Mouse (Mus musculus) ovary, postnatal 36 days (tissue): Measurements from ENCODE around the gene Nmrk2.
"Not testable (repeated sequence)": the region's sequence is repeated elsewhere in the genome, so short reads cannot be mapped to it uniquely, and the experiment has no call there.

ENCODE experiments used
- DNase-seq: peaks from one replicate; pipeline ENCODE4 v3.0.0; 2022; ENCODE audit warnings: low spot score, mixed read lengths

The Nmrk2 gene

DNA sequence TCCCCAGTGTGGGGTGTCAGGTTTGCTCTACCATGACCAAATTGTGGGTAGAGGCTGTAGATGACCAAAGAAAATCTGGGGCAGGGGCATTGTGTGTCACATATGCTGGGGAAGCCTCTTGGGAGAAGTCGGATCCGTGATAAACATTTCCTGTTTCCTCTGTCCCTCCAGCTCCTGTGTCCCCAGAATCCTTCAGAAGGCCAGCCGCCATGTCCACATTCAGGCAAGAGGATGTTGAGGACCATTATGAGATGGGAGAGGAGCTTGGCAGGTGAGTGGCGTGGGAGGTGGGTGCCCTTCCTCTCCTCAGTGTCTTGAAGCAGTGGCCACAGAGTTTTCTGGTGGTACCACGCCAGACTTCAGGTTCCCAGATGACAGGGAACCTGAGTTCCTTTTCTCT is 18.0 kb downstream of the Nmrk2 start, which contains the start of gene 4930442H23Rik:
TSS of gene 4930442H23Rik (minus strand) at position 45 of the 400 bp plus-strand sequence.
- no peak for DNase-seq

DNA sequence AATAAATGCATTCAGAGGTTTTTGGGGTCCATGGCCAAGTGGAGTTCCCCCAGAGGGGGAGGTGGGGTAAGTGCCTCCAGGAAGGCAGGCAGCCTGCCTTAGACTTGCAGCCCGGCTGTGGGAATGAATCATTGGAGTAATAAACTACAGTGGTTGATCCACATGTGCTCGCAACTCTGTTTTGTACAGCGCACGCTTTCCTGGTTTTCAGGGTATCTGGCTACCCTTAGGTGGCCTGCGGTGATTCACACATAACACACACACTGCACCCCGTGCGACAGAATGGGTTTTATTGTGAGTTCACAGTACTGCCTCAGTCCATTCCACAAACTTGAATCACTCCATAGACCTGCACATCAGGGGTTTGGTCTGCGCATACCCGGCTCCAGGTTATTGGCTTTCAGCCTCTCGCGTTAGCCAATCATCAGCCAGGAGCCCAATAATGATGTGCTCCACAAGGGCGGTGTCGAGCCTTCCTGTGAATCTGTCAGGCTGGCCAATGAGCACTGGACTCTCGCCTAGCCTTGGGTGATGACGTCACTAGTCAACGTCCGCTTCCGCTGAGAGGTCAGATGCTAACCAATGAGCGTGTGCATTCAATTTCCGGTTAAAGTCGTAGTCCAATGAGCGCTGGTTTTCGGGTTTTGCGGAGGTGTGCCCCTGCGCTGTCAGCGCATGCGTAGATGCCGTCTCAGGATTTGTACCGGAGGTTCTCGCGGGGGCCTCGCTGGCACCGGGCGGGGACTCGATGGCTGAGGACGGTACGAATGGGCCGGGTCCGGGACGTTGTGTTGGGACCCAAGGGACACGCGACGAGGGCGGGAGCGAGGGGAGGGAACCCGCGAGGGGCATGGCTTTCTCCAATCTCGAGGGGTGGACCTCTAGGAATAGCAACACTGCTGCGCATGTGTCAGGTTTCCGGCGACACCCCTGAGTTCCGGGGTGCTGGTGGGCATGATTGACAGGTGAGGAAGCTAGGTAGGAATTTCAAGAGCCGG is 19.2 kb downstream of the Nmrk2 start, which contains the start of gene Dapk3:
TSS of gene Dapk3 (plus strand) at position 670 of the 998 bp plus-strand sequence.
- peak; percentile 91 for DNase-seq

DNA sequence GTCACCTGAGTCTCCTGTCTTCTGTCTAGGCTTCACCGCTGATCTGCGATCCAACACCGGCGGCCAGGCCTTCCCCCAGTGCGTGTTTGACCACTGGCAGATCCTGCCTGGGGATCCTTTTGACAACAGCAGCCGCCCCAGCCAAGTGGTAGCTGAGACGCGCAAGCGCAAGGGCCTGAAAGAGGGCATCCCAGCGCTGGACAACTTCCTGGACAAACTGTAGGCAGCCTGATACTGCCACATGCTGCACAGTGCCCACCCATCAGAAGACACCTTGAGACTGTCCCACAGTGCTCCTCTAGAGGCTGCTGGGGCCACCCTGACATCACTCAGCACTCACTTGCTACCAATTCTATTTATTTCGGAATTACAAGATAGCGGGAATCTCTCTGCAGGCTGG is 20.0 kb downstream of the Nmrk2 start:
- not testable (repeated sequence) for DNase-seq

DNA sequence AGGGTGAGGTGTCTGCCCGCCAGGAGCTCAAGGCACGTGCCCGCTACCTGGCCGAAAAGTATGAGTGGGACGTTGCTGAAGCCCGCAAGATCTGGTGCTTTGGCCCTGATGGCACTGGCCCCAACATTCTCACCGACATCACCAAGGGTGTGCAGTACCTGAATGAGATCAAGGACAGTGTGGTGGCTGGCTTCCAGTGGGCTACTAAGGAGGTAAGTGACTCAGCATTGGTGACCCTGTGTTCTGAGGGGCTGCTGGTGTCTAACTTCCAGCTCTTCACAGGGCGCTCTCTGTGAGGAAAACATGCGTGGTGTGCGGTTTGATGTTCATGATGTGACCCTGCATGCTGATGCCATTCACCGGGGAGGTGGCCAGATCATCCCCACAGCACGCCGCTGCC is 20.9 kb downstream of the Nmrk2 start:
- no peak for DNase-seq

DNA sequence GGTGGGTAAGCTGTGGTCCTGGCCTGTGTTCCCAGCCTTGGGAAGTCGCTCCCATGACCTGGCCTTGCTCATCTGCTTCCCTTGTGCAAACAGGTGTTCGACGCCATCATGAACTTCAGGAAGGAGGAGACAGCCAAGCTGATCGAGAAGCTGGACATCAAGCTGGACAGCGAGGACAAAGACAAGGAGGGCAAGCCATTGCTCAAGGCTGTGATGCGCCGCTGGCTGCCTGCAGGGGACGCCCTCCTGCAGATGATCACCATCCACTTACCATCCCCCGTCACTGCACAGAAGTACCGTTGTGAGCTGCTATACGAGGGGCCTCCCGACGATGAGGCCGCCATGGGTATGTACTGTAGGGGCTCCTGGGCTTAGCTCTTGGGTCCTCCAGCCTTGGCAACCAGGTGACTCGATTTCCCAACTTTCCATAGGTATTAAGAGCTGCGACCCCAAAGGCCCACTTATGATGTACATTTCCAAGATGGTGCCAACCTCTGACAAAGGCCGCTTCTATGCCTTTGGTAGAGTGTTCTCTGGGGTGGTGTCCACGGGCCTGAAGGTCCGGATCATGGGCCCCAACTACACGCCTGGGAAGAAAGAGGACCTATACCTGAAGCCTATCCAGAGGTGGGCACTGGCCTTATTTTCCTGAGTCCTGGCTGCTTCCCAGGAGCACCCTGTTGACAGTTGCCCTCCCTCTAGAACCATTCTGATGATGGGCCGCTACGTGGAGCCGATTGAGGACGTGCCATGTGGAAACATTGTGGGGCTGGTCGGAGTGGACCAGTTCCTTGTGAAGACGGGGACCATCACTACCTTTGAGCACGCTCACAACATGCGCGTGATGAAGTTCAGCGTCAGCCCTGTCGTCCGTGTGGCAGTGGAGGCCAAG is 22.2 kb downstream of the Nmrk2 start:
- DNase-seq, result no peak

DNA sequence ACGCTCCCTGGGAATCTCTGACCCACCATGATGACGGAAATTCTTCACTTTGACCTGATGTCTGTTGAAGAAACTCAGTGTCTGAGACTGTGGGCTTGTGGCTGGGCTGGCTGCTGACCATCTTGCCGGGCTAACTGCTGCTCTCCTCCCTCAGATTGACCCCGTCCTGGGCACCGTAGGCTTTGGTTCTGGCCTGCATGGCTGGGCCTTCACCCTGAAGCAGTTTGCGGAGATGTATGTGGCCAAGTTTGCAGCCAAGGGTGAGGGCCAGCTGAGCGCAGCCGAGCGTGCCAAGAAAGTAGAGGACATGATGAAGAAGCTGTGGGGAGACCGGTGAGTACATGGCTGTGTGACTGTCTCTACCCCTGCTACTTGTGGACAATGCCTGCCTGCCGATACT is 22.9 kb downstream of the Nmrk2 start:
- DNase-seq, result no peak

DNA sequence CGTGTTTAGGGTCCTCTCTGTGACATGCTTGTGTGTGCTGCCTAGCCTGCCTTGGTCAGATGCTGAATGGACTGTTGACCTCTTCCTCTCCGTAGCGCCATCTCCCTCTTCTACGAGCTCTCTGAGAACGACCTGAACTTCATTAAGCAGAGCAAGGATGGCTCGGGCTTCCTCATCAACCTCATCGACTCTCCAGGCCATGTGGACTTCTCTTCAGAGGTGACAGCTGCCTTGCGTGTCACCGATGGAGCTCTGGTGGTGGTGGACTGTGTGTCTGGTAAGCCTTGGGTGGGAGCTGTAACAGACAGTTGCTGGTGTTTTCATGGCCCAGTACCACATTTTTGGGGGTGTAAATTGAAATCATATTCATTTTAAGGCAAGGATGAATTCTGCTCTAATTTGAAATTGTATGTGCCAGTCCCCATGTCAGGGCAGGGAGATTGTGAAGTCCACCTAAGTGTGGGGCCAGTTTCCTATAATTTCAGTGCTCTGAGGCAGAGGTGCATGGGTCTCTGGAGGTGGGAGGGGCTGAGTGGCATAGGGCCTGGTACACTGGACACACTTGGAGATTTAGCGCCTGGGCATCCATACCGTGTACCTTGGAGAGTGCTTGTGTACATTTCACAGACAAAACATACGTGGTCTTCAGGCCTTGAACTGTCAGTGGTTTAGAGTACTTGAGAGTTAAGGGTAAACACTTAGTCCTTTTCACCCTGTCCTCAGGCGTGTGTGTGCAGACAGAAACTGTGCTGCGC is 23.7 kb downstream of the Nmrk2 start:
- no peak for DNase-seq

DNA sequence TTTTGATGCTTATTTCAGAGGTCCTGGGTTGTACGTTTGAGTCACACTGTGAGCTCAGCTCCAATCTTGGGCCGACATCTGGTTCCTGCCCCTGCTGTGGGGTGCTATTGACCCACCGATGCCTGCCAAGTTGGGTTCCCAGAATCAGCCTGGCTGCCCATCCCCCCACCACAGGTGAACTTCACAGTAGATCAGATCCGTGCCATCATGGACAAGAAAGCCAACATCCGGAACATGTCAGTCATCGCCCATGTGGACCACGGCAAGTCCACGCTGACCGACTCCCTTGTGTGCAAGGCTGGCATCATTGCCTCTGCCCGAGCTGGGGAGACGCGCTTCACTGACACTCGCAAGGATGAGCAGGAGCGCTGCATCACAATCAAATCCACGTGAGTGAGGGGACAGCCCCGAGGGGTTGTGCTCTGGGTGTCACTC is 24.3 kb downstream of the Nmrk2 start:
- no peak for DNase-seq

DNA sequence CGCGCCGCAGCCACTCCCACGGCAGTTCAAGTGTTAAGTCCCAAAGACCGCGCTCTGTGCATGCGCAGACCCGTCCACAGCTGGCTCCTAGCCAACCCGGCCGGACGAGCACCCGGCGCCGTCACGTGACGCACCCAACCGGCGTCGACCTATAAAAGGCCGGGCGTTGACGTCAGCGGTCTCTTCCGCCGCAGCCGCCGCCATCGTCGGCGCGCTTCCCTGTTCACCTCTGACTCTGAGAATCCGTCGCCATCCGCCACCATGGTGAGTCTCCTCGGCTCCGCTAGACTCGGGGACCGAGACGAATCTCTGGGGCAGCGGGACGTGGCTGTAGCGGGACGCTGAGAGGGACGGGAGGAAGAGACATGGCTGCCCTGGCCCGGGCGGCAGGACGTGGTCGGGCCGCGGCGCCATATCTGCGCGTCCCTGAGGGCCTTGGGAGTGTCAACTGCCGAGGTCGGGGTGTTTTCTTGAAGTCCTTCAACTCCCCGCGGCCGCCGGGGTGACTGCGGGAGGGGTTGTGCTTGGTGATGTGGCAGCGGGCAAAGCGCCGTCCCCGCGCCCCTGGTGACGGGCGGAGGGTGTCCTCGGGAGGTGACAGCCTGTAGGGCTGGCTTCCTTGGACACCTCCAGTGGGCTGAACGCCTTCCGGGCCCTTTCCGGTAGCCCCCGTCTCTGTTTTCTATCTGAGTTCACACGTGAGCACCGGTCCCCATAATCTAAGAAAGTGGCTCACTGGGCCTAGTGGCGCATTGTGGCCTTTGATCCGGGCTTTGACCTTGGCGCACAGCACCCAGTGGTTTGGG is 25.2 kb downstream of the Nmrk2 start, which contains the start of gene Eef2:
TSS of gene Eef2 (plus strand) at position 166 of the 806 bp plus-strand sequence.
- peak; percentile 99 for DNase-seq

DNA sequence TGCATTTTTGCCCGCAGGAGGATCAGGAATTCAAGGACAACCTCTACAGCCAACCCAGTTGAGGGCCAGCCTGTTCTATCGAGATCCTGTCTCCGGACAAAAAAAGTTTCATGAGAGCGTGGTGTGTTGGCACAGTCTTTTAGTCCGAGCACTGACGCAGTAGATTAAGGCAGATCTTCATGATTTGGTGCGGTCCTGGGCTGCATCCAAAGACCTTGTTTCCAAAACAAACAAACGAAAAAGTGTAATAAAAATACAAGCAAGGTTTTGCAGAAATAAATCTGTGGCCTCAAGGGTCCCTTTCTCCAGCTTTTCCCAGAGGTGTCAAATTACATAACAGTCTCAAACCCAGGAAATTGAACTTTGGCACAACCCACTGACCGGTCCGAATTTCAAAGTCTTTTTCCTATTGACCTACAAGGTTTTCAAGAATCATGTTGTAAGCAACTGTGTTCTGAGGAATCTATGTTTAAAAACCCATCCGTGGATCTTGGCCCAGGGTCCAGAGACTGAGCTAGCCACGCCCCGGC is 25.9 kb downstream of the Nmrk2 start:
- peak; percentile 48 for DNase-seq

DNA sequence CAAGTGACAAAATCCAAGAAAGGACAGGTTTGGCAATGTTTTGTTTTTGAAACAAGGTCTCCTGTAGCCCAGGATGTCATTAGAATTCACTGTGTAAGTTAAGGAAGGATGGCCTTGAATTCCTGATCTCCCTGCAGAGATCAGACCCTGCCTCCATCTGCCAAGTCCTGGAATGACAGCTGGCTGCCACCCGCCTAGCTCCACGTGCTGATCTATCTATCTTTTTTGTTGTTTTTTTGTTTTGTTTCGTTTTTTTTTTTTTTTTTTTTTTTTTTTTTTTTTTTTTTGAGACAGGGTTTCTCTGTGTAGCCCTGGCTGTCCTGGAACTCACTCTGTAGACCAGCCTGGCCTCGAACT is 26.5 kb downstream of the Nmrk2 start:
- DNase-seq, result not testable (repeated sequence)

DNA sequence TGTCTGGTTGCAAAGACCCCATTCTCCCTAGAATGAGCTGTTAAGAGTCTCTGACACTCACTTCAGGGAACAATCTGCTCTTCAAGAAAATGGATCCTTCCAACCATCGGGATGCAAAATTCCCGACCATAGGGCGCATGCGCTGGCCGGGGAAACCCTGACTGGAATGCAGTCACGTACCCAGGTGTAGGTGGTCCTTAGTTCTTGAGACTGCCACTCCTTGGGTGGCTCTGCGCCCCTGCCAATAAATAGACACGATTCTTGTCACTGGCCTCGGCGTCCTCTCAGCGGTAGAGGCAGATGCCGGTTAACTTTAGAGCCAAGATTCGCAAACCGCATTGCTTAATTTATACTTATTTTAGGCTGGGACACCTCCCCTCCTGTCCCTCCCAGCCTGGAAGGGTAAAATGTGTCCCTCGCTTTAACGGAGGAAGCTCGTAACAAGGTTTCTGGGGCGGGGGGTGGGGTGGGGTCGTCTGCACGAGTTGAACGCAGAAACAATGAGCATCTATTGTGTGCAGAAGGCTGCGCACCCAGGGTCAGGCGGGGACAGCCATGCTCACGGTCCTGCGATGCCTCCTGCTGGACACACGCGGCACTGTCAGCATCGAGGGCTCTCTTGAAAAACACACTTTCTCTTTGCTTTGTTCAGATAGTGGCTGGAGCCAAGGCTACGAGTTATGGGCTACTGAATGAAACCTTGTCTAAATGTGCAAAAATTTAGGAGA is 27.1 kb downstream of the Nmrk2 start:
- DNase-seq, result peak; percentile 87

DNA sequence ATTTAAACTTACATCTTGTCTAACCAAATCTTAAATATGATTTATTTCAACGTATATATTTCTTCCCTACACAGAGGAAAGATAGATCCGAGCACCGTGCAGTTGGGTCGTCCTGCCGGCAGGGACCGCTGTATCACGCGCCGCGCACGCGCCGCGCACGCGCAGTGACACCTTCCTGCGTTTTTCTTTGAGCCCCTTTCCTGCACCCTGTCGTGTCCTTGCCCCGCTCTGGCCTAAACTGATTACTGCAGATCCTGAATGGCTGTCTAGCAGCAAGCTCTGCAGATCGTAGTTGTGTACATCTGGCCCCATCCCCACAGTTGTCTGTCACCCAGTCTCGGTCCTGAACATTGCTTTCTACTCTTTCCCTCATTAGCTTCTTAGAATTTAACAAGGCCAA is 28.7 kb downstream of the Nmrk2 start:
- peak; percentile 83 for DNase-seq

DNA sequence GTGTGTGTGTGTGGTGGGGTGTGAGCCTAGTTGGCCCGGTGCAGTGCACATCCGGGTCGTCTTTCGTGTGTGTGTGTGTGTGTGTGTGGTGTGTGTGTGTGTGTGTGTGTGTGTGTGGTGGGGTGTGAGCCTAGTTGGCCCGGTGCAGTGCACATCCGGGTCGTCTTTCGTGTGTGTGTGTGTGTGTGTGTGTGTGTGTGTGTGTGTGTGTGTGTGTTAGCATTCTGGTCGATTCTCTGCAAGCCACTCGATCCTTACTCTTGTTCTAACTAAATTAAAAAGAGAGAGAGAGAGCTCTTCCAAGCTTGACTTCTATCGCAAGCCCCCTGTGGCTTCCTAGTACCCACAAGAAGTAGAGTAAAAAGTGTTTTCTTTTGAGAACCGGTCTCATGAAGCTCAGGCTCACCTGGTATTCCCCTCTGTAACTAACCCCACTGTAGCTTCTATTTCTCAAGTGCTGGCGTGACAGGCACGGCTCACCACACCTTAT is 32.4 kb downstream of the Nmrk2 start:
- not testable (repeated sequence) for DNase-seq

DNA sequence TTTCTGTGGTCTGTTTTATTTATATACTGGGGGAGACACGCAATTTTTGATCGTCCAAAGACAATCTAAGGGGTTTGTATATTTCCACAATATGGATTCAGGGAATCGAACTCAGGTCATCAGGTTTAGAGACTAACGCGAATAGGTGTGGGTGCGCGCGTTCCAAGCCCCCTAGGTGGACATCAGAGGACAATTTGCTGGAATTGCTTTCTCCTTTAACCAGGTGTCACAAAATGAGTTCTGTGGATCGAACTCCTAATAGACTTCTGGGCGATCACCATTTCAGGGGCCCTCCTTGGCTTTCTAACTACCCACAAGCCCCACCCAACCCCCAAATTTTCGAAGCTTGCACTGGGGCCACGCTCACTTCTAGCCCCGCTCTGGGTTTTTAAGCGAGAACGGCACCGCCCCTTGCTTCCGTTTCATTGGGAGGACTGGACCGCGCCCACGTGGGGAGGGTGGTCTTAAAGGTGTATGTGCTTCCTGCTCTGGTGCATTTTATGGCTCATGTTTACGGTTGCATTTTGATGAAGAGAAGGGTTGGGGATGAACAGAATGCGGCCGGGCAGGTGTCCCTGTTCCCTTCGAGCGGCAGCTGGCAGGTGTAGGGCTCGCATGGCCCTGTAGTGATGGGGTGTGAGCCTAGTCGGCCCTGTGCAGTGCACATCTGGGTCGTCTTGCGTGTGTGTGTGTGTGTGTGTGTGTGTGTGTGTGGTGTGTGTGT is 33.2 kb downstream of the Nmrk2 start:
- DNase-seq, result peak; percentile 83

DNA sequence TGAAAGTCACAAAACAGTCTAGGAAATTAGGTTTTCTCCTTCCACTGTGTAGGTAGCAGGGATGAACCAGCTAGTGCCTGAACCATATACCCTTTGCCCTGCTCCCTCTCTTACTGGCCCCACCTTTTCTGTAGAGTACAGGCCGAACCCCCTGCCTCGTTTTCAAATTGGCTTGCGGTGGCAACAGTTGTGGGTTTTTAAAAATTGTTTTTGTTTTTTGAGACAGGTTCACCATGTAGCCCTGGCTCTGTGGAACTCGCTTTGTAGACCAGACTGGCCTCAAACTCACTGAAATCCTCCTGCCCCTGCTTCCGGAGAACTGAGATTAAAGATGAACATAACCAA is 33.8 kb downstream of the Nmrk2 start:
- DNase-seq, result no peak

DNA sequence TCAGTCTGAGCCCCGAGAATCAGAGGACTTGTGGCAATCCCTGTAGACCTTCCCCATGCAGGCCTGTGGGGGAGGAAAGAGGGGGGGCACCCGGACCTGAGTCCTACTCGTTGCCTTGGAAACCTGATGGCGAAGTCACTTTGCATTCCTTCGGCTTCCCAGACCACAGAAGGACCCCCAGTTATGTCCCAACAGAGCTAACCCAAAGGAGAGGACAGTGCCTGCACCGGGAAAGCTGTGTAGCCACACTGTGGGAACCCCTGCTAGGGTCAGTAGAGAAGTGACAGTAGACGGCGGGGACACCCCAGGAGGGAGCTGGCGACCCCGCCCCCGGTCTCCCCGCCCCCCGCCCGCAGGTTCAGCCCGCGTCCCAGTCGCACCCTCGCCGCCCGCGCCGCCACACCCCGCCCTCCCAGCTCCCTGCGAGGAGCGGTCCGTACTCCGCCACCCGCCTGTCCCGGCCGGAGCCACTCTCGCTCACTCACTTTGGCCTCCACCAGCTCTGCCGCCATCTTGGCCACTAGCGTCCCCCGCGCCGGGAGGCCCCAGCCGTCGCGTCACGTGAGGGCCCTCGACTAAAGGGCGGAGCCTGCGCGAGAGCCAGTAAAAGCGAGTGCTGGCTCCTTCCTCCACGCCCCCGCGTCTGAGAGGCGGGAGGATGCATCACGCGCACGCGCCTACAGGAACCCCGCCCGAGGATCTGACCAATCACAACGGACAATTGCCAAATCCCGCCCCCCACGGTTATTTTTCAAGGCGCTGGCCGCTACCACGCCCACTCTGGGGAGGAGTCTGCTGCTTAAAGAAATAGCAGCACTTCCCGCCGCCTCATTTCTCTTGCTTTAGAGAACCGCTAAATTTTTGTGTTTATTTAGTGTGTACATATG is 34.4 kb downstream of the Nmrk2 start, which contains the start of gene Pias4:
TSS of gene Pias4 (minus strand) at position 724 of the 887 bp plus-strand sequence.
- DNase-seq, result peak; percentile 100

DNA sequence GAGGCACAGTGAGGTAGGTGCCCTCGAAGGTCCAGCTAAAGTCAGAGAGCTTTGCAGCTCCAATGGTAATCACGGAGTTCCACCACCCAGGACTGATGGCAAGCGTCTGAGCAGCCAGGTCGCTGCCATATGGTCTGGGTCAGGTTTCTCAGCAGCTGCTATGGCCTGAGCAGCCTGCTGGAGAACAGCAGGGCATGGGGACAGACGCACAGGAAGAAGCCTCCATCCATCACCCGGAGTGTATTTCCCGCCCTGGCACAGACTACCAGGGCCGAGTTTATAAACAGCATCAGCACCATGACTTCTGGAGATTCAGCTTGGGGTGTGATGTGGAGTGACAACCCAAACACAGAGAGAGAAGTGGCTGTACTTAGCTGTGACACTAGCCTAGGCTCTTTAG is 36.7 kb downstream of the Nmrk2 start:
- DNase-seq, result no peak
